Mouse (Mus musculus) right cerebral cortex, adult 18-20 months (tissue): ENCODE measurements around the gene Wrap53.
"Not testable (repeated sequence)": the region's sequence is repeated elsewhere in the genome, so short reads cannot be mapped to it uniquely, and the experiment has no call there.

ENCODE experiments used
- DNase-seq: peaks from one replicate; pipeline ENCODE4 v3.0.0; 2022; ENCODE audit warnings: mixed read lengths

The Wrap53 gene

GRCm38 (mm10) chr11:69580091-69580514, at the start of gene Wrap53, which contains the start of gene Trp53:
Gene Wrap53, minus strand, starts transcription at chr11:69580255.
Gene Trp53, plus strand, starts transcription at chr11:69580359.
- DNase-seq = peak; percentile 93

- DNase-seq = no peak
Observed at GRCm38 (mm10) chr11:69629802-69630201, 49.7 kb upstream of the Wrap53 start.

GRCm38 (mm10) chr11:69628286-69628685, 48.2 kb upstream of the Wrap53 start:
- peak; percentile 69 for DNase-seq

GRCm38 (mm10) chr11:69624339-69624738, 44.3 kb upstream of the Wrap53 start:
- not testable (repeated sequence) for DNase-seq

- no peak for DNase-seq
Observed at GRCm38 (mm10) chr11:69623006-69623405, 43.0 kb upstream of the Wrap53 start.

GRCm38 (mm10) chr11:69622406-69622805, 42.4 kb upstream of the Wrap53 start:
- DNase-seq = no peak

GRCm38 (mm10) chr11:69621571-69622268, 41.7 kb upstream of the Wrap53 start, which contains the start of gene Sat2:
Gene Sat2, plus strand, starts transcription at chr11:69622024.
- no peak for DNase-seq

GRCm38 (mm10) chr11:69620394-69621081, 40.5 kb upstream of the Wrap53 start:
- DNase-seq = no peak

- no peak for DNase-seq
Observed at GRCm38 (mm10) chr11:69617805-69618204, 37.8 kb upstream of the Wrap53 start, which contains the start of gene Shbg. Gene Shbg, minus strand, starts transcription at chr11:69617905.

GRCm38 (mm10) chr11:69616781-69617180, 36.7 kb upstream of the Wrap53 start:
- DNase-seq = no peak

- not testable (repeated sequence) for DNase-seq
Observed at GRCm38 (mm10) chr11:69614257-69614588, 34.2 kb upstream of the Wrap53 start.

GRCm38 (mm10) chr11:69613553-69614256, 33.6 kb upstream of the Wrap53 start:
- DNase-seq = peak; percentile 71

GRCm38 (mm10) chr11:69610899-69611298, 30.8 kb upstream of the Wrap53 start:
- DNase-seq = no peak

GRCm38 (mm10) chr11:69609416-69609815, 29.4 kb upstream of the Wrap53 start:
- no peak for DNase-seq

GRCm38 (mm10) chr11:69608525-69608924, 28.5 kb upstream of the Wrap53 start:
- DNase-seq = no peak

- no peak for DNase-seq
Observed at GRCm38 (mm10) chr11:69606832-69607231, 26.8 kb upstream of the Wrap53 start.

- no peak for DNase-seq
Observed at GRCm38 (mm10) chr11:69606491-69606795, 26.4 kb upstream of the Wrap53 start.

GRCm38 (mm10) chr11:69605726-69606490, 25.9 kb upstream of the Wrap53 start, which contains the start of gene Atp1b2:
Gene Atp1b2, minus strand, starts transcription at chr11:69605942.
- DNase-seq = peak; percentile 83

GRCm38 (mm10) chr11:69604795-69605664, 25.0 kb upstream of the Wrap53 start:
- peak; percentile 36 for DNase-seq

- DNase-seq = no peak
Observed at GRCm38 (mm10) chr11:69604347-69604746, 24.3 kb upstream of the Wrap53 start.

- DNase-seq = no peak
Observed at GRCm38 (mm10) chr11:69603516-69603915, 23.5 kb upstream of the Wrap53 start.

GRCm38 (mm10) chr11:69601768-69602167, 21.7 kb upstream of the Wrap53 start:
- no peak for DNase-seq
